Mouse (Mus musculus): ENCODE data around the gene Cox17. TPM values are rescaled to one million over a fixed set of nuclear protein-coding genes. Genes with fewer than 3 reads are reported as not detected.

Gene Cox17
- polyA plus RNA-seq, 1 experiment = 90.6 TPM

DNA sequence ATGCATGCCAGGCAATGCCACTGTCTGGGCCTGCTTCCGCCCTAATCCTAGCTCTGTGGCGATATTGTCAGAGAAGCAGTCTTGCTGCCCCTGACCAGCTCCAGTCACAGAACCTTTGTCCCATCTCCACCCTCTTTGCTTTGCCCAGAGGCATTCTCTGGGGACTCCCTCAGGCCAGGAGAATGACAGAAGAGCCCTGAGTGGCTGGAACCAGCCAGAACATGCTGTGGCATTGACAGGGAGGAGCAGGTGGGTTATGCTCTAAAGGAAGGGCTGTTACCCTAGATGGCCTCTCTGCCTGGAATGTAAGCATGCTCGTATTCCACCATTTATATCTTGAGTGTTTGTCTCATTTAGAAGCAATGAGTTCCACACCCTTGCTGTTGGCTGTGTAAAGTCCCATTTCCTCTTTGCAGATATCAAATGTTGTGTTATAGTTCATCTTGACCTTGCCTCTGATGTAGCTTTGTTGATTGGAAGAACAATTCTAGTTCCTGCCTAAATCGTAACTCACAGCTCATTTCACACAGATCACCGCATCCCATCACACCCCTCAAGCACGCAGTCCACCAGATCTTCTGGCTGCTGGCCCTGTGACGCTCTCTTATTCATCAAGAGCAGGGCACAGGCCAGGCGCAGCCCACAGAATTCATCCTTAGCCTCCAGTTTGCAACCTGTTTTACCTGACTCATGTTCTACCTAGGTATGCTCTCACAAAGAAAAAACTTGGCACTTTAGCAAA lies 24.0 kb downstream of the Cox17 start:
- DNase-seq (ENCODE audit: low read depth) = no peak

DNA sequence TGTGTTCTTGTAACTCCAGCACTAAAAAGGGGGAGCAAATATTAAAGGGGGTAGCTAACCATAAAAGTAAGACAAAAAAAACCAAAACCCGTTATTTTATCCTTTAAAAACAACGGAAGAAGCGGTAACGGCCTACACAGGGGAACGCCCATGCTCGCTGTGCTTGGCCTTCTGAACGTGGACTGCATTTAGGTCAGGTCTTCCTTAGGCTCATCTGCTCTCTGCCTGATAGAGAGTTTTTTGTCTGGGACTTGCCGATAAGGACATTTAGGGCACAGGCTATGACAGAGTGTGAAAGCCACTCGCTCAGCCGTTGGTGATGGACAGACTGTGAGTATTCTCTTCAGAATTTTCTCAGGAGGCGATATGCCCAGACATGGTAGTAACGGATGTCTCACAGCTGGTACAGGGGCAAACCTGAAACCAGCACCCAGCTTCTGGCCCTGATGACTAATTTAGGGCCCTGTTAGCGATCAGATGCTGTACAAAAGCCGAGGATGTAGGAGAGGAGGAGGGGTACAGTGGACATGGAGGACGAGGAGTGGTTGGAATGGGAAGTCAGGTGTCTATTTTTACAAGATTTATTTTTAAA lies 25.0 kb downstream of the Cox17 start:
- no peak for DNase-seq (ENCODE audit: low read depth)

DNA sequence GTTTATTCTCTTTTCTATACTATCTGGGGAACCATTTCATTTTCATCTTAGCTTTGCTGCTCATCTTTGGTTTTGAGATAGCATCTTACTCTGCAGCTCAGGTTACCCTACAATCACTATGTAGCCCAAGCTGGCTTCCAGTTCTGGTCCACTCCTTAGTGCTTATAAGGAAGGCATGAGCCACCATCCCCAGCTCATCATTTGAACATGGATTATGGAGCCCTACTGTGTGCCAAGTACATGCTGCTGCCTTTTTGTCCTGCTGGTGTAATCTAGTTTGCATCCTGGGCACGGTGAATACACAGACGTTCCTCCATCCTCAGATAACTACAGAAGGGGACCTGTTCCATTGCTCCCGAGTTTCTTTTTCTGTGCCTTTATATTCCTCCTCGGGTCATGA lies 26.1 kb downstream of the Cox17 start:
- no peak for DNase-seq (ENCODE audit: low read depth)

DNA sequence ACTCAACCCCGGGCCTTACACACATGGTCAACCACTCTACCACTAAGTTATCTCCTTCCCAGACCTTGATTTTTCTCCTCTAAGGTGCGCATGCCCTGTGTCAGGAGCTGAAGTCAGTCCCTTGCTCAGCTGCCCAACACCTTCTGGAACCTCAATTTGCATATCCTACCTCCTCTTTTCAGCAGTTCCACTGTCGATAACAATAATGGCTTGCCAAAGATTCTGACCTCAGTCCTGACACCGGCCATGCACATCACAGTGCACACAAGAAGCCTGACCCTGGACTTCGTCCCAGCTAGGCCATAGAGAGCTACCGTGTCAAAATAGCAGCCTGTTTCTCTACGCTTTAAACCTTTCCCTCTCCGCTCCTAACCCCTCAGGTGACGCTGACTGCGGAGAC lies 26.6 kb downstream of the Cox17 start:
- DNase-seq (ENCODE audit: low read depth) = no peak

DNA sequence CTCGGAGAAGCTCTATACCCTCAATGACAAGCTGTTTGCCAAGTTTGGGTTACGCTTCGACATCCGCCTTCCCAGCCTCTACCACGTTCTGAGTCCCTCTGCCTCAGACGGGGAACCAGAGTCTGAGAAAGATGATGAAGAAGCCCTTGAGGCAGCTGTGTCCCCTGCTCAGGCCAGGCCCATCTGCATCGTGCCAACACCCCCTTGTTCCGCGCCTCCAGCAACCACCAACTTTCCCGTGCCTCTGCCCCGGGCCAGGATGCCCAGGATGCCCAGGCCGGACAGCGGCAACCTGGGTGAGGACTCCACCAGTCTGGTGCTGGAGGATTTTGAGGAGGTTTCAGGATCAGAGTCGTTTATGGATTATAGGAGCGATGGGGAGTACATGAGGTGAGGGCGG lies 27.1 kb downstream of the Cox17 start:
- no peak for DNase-seq (ENCODE audit: low read depth)

DNA sequence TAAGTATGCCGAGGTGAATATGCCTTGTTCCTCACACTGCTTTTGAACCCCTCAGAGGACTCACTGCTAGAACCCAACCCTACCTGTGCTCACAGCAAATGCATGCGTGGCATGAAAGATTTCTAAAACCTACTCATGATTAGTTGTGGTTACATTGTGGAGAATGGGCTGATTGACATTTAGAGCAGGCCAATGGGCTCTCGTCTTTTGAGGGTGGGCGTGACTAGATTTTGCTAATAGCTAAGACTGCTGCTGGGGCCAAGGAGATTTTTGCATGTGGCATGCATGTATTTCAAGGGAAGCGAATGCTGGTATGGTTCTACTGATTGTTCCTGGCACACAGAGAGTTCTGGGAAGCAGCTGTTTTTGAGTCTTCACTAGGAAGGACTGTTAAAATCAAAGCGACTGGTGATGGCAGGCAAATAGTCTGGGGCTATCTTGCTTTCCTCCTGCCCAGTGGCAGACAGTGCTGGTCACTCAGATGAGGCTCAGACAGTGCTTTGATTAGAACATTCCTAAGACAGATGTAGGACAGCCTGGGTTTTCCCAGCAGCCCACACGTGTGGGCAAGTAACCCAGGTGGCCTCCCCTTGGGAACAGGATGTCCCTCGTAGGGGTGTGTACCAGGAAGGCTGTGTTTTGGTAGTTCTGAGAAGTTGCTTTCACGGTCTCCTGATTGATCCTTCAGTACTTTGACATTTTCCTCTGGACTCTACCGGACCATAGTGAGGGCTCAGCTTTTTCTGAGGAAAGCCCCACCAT lies 27.8 kb downstream of the Cox17 start:
- no peak for DNase-seq (ENCODE audit: low read depth)

DNA sequence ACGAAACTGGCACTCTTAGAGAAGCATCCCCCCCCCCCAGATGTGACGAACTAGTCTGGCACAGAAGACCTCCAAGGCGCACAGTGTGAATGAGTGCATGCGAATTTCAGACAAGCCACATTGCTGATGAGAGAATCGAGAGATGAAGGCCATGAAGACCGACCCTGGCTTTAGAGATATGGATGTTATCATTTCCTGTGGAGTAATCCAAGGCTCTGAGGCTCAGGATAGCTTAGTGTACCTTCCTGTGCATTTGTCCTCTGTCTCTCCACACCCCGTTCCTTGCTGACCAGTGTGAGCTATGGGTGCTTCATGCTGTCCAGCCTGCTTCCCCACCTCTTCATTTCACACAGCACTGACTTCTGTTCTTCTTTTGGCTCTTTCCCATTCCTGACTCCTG lies 28.4 kb downstream of the Cox17 start:
- no peak for DNase-seq (ENCODE audit: low read depth)

DNA sequence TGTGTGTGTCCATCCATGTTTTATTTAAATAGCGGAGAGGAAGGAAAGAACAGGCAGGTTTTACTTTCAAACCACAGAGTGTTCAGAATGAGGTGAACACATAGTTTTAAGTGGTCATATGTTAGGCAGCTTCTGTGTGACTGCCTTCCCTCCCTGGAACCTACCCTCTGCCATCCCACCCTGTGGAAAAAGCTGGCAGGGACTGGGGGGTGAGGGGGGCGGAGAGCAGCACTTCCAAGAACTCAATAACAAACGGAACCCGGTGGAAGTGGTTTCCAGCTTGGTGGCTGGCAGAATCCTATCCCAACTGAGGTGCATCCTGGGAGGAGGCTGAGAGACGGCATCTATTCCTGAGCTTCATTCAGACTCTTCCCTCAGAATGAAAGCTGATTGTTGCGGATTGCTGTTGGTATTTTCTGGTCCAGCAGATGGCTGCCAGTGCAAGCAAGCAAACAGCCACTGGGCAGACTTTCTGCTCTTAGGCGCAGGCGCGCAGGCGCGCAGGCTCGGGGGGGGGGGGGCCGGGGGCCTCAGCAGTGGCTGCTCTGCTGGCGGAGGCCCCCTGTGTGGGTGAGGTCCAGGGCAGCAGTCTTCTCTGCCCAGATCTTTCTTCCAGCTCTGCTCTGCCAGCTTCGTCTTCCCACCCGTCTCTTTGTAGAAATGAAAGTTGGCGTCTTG lies 29.5 kb downstream of the Cox17 start:
- no peak for DNase-seq (ENCODE audit: low read depth)

DNA sequence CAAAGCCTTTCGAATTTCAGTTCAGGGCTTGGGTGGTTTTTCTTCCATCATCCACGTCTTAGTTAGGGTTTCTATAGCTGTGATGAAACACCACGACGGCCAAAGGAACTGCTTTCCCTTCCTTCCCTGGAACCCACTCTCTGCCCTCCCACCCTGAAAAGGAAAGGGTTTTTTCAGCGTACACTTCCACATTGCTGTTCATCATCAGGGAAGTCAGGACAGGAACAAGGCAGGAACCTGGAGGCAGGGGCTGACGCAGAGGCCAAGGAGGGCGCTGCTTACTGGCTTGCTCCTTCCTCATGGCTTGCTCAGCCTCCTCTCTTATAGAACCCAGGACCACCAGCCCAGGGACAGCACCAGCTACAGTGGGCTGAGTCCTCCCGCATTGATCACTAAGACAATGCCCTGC lies 30.1 kb downstream of the Cox17 start:
- no peak for DNase-seq (ENCODE audit: low read depth)

DNA sequence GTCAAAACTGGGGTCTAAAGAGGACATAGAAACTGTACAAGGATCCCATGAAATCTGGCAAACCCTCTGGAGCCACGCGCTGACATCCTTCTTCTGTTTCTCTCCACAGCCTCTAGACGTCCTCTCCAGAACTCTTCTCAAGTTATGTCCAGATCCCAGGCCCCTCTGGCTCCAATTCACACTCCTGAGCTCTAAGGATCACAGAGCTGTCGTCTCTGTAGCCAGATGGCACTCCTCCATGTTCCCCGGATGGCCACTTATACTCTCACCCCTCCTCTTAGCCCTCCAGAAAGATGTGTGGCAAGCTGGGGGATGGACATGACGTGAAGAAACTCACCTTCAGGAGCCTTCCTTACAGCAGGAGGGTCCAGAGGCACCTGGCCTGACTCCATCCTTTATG lies 30.8 kb downstream of the Cox17 start:
- no peak for DNase-seq (ENCODE audit: low read depth)

DNA sequence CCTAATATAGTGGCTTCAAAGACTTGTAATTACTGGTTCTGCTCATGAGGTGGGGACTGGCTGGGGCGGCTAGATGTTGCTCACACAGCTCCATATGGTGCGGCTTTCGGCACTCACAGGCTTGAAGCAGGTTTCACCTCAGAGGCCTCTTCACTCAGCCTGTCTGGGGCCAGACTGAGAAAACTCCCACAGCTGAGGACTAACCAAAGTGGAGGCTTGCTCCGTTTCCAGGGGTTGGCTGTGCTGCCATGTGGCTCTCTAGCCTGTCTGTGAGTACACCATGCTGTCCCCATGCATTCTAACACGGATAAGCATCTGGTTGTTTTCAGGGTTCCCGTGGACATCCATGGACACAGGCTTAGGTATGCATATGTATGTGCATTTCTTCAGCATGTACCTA lies 31.8 kb downstream of the Cox17 start:
- no peak for DNase-seq (ENCODE audit: low read depth)

DNA sequence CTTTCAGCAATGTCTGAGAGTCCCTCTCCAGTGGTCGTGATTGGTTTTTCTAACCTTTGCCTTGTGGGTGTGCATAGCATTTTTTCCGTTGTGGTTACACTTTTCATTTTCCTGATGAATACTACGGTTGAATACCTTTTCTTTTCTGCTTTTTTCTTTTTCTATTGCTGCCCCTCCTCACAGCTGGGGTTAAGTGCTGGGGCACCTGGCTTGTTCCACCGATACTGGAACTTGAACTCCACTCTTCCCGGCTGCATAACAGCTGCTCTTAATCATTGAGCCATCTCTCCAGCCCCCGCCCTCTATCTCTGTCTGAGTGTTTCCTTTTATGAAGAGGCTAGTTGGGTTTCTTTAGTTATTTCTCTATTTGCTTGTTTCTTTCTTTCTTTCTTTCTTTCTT lies 32.3 kb downstream of the Cox17 start:
- DNase-seq (ENCODE audit: low read depth) = no peak

DNA sequence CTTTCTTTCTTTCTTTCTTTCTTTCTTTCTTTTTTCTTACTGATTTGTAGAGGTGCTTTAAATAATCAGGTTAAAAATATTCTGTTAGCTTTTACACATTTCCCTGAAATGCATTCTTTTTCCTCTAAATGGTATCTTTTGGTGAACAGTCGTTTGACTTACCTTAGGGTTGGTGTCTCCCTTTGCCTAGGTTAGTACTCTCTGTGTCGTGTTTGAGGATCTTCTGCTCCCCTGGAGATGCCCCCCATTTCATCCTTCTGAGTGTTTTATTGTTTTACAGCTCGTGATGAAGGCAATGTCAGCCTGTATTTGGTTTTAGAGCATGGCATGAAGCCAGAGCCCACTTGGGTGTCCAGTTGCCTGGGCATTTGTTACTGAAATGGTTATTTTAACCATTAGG lies 32.7 kb downstream of the Cox17 start:
- DNase-seq (ENCODE audit: low read depth) = no peak

DNA sequence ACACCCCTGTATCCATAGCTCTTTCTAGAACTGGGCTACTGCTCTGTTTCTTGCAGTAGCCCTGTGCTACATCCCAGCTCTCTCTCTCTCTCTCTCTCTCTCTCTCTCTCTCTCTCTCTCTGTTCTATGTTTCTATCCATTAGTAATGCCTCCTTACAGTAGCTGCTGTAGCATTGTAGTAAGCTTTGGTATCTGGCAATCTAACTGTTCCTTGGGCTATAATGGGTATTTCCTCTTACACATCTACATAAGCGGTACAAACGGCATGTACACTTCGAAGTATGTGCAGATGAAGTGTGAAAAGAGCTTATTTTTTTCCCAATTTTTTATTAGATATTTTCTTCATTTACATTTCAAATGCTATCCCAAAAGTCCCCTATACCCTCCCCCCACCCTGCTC lies 33.1 kb downstream of the Cox17 start:
- DNase-seq (ENCODE audit: low read depth) = no peak

DNA sequence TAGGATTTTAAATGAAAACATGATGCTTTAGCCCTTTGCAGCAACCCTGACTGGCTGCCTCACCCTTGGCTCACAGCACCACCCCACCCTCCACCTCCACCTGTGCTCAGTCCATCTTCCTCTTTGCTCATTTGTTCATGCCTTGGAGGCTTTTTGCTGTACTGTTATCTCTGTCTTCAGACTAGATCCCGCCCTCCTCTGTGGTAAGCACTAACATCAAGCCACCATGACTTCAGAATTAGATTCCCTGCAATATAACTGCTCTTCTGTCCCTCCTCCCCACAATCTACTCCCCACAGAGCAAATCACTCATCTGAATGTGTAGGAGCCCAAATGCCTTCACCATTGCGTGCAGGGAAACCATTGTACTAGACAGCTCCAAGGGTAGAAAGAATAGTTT lies 36.9 kb downstream of the Cox17 start:
- DNase-seq (ENCODE audit: low read depth) = no peak

DNA sequence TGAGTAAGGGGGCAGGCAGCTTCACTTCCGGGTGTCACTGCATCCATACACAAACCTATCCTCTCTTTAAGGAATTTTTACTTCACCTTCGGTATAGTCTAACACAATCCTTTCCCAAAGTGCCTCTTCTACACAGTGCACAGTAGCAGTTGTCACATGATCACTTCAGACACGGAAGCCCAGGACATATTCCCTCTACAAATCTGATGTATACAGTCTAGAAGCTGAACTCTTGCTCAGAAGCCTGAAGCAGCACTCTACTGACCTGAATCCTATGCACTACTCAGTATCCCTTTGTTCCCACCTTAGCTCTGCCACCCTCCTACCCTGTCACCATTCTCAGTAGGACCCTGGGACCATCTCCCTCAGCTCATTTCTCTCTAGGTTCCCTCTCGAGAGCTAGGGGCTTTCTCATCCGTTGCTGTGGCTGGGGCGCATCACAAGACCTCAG lies 38.4 kb downstream of the Cox17 start:
- no peak for DNase-seq (ENCODE audit: low read depth)

DNA sequence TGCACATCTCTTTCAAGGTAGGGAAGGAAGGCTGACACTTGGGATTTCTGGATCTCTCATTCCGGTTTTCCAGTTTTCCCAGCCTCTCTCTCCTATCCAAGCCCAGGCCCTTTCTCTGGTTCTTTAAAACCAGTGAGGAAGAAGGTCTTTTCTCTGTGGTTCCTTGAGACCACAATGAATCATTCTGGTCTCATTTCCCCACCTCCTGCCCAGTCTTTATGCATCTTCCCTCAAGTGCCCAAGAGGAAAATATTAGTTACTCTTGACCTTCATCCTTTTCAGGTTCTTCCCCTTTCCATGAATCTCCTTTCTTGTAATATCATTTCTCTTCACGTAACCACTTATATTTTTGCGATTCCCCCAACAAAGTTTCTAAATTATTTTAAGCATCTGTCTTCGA lies 38.9 kb downstream of the Cox17 start:
- no peak for DNase-seq (ENCODE audit: low read depth)

DNA sequence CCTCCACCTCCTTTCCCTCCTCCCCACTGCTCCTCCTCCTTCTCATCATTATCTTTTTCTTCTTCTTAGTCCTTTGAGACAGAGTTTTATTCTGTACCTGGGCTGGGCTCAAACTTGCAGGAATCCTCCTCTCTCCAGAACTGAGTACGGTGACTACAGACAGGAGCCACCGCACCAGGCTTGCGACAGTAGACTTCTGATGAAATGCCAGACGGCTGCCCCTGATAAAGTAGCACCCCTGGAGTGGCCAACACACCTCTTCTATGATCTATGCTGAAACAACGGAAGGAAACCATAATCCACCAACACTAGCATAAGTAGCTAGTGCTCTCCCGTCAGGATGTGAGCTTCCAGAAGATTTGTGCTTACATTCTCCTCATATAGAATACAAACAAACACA lies 40.6 kb downstream of the Cox17 start:
- DNase-seq (ENCODE audit: low read depth) = no peak

DNA sequence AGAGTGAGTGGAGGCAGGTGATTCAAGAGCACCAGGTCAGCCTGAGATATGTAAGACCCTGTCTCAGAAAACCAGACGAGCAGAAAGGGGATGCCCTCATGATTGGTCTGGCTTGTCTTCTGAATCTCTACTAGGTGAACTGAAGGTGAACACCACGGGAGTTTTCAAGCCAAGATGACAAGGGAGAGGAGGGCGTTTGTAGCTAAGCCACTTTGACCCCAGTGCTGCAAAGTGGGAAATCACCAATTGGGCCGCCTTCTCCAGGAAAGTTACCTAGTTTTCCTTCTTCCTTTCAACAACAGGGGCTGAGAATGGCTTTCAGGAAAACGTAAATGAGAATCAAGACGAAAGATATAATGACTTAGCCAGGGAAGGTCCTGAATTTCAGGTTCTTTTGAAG lies 42.0 kb downstream of the Cox17 start:
- no peak for DNase-seq (ENCODE audit: low read depth)

DNA sequence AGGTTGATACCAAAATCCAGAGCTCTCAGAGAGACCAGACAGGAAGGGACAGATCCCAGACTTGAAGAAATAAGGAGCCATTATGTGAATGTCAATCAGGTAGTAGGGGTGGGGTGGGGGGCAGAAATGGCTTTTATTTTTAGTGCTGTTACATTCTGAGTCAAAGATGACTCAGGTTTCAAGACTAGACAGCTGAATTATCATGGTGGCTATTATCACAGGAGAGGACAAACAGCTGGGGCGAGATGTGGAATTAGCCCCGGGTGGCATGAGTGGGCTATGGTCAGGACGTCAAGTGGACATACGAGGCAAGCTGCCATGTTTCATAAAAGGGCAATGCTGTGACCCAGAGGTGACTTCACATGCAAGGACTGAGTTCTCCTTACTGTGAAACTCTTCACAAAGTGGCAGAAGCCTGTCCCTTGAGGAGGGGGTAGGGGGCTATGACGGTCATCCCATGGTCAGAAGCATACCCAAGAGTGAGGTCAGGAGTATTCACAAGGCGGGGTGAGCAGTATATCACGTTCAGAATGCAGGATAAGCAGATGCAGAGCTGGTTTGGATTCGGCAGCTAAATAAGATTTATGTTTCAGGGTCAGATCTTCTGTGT lies 42.6 kb downstream of the Cox17 start:
- DNase-seq (ENCODE audit: low read depth) = no peak

DNA sequence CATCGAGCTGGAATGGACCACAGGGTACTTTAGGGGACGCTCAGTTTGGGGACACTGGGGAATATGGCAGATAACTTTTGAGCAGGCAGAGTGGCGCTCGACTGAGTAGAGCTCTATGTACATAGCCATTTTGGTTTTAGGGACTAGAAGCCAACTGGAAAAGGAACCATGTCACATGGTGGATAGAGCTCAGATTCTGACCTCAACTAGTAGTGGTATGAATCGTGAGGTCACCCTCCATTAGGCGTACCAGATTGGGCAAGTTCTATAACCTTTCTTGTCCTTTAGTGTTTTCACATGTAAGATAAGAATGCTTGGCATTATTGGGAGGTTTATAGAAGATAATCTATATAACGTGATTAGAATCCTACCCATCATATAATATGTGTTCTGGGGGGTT lies 43.5 kb downstream of the Cox17 start:
- no peak for DNase-seq (ENCODE audit: low read depth)

Data from gonadal fat pad, adult 2 months (tissue).